Mouse (Mus musculus) liver, embryonic 11.5 days (tissue): ENCODE data around the gene St6galnac3. TPM values are rescaled to one million over a fixed set of nuclear protein-coding genes. Genes with fewer than 3 reads are reported as not detected.
A peak's percentile ranks its signal among the peaks of the same experiment; 100 is the strongest.

ENCODE experiments used
- ATAC-seq: fragments of 200-750 bp; cut with Nextera tagmentation; replicated peaks from 2 replicates; pipeline ENCODE4 v1.8.0; 2017; ENCODE audit warnings: moderate number of reproducible peaks, mild to moderate bottlenecking, moderate TSS enrichment, moderate library complexity; ENCODE audit not compliant: low FRiP score
- DNase-seq: peaks from one replicate; pipeline ENCODE4 v3.0.0-alpha.2; 2017; ENCODE audit warnings: low spot score
- H3K27ac ChIP-seq: fragments of 300-500 bp; sonication (generic); 2 replicates; pipeline ENCODE4 v1.5.1; 2014; ENCODE audit warnings: mild to moderate bottlenecking, low read depth, low read length, control low read depth
- H3K27me3 ChIP-seq: fragments of 300-500 bp; sonication (generic); replicated peaks from 2 replicates; pipeline ENCODE4 v1.6.1; 2014; ENCODE audit warnings: low read length, mixed read lengths; ENCODE audit not compliant: control insufficient read depth, insufficient read depth
- H3K36me3 ChIP-seq: fragments of 300-500 bp; sonication (generic); 2 replicates; pipeline ENCODE4 v1.6.1; 2014; ENCODE audit warnings: mild to moderate bottlenecking, low read length, moderate library complexity, mixed read lengths; ENCODE audit not compliant: control insufficient read depth, insufficient read depth
- H3K4me1 ChIP-seq: fragments of 300-500 bp; sonication (generic); replicated peaks from 2 replicates; pipeline ENCODE4 v1.6.1; 2014; ENCODE audit warnings: low read length, mixed read lengths; ENCODE audit not compliant: control insufficient read depth, insufficient read depth
- H3K4me2 ChIP-seq: fragments of 300-500 bp; sonication (generic); 2 replicates; pipeline ENCODE4 v1.6.1; 2014; ENCODE audit warnings: mild to moderate bottlenecking, control low read depth, moderate library complexity
- H3K4me3 ChIP-seq: fragments of 300-500 bp; sonication (generic); 2 replicates; pipeline ENCODE4 v1.5.1; 2014; ENCODE audit warnings: low read depth, low read length, control low read depth
- H3K9ac ChIP-seq: fragments of 300-500 bp; sonication (generic); 2 replicates; pipeline ENCODE4 v1.6.1; 2014; ENCODE audit warnings: low read depth, low read length, control low read depth
- H3K9me3 ChIP-seq: fragments of 300-500 bp; sonication (generic); 2 replicates; pipeline ENCODE4 v1.6.1; 2016; ENCODE audit warnings: low read length, inconsistent platforms, mixed read lengths; ENCODE audit not compliant: control insufficient read depth
- WGBS: fragments of 180-500 bp; shearing (Covaris S2); extraction: QIAGEN DNeasy Blood & Tissue Kit; methylation state at CpG from one replicate; pipeline ENCODE4 v1.1.7; 2014; 5-methylcytosine and 5-hydroxymethylcytosine counted together
- polyA plus RNA-seq: library from polyadenylated mRNA; unstranded; fragments of >200 nt; fragmentation: Nextera tagmentation; extraction: Ambion mirVana; gene quantifications from 2 replicates; pipeline ENCODE4 v1.2.1, GENCODE M21; 2014

The St6galnac3 gene
- polyA plus RNA-seq, 1 experiment from 2014 or later, result 27.2 TPM

DNA sequence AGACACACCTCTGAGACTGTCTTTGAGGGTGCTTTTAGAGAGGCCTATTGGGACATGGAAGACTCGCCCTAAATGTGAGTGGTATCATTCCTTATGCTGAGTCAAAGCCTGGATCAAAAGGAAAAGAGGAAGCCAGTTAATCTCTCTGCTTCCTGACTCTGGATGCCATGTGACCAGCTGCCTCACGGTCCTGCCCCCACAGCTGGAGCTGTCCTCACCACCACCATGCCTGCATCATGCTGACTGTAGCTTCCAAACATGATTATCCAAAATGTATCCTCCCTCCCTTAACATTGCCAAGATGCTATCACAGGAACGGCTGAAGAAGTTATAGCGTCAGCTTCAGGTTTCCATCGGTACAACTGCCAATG lies 244.4 kb downstream of the St6galnac3 start:
- WGBS, result 63% methylated on average over 5 of the region's 5 CpGs
- no peak overlapping the region for H3K9ac ChIP-seq
- no peak for DNase-seq
- peak; percentile 46; the same call in 1 of the 2 replicates for ATAC-seq
- no peak overlapping the region for H3K27ac ChIP-seq
- H3K4me3 ChIP-seq, result no peak overlapping the region
- peak overlapping the region; percentile 15; the same call in 1 of the 2 replicates for H3K4me2 ChIP-seq
- H3K9me3 ChIP-seq, result no peaks in the 10 kb centered on the region
- no peaks in the 10 kb centered on the region for H3K36me3 ChIP-seq
- H3K4me1 ChIP-seq, result peaks cover 13% of the 10 kb centered on the region
- H3K27me3 ChIP-seq, result no peaks in the 10 kb centered on the region

DNA sequence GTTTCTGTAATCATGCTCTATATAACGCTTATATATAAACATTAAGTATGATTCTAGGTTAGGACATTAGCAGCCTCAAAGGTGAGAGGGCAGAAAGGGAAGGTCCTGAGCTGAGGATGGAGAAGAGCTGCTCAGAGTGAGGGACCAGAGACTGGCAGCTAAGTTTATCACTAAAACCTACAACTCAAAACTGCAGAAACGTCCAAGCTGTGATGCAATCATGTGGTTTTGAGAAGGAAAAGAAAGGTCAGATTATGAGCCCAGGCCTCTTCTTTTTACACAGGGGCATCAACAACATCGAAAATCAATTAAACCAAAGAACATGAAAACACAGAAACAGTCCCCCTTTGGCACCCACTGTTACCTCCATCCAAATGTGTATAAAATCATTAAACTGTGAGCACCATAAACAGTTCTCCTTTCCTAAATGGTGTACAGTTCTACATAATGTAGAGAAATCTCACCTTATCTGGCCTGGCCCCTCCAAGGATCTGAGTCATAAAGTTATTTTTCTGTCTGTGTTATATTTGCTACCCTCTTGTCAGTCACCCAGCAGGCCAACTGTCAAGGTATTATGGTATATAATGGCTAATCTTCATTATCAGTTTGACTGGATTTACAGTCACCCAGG lies 244.9 kb downstream of the St6galnac3 start:
- Histone ChIP-seq H3K4me2 (no peak overlapping the region), H3K27me3 (no peaks in the 10 kb centered on the region), H3K27ac (no peak overlapping the region), H3K9me3 (no peaks in the 10 kb centered on the region), H3K4me3 (no peak overlapping the region), H3K36me3 (no peaks in the 10 kb centered on the region), H3K4me1 (peaks cover 13% of the 10 kb centered on the region), H3K9ac (no peak overlapping the region)
- ATAC-seq (no peak; the same call in 1 of the 2 replicates), DNase-seq (no peak)
- WGBS, result 51% methylated on average over 3 of the region's 3 CpGs

DNA sequence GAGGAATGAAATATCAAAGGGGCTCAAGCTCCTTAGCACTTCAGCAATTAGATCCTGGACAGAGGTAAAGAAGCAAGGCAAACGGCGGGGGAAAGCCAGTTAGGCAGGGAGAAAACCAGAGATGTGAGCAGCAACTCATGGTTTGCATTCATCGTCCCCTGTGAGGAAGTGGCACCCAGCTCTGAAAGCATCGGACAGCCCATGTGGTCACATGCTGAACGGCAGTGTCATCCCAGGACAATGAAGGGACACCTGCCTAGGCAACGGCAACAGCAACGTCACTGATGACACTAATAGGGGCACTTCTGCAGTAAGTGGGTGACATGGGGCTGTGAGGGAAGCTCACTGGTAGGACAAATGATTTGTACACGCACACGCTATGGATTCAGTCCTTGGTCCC lies 249.1 kb downstream of the St6galnac3 start:
- WGBS, result 87% methylated on average over 9 of the region's 9 CpGs
- H3K27ac ChIP-seq, result no peak overlapping the region
- no peaks in the 10 kb centered on the region for H3K9me3 ChIP-seq
- H3K9ac ChIP-seq, result no peak overlapping the region
- no peak overlapping the region for H3K4me2 ChIP-seq
- peaks cover 7% of the 10 kb centered on the region for H3K4me1 ChIP-seq
- H3K36me3 ChIP-seq, result no peaks in the 10 kb centered on the region
- ATAC-seq (no peak), DNase-seq (no peak)
- H3K27me3 ChIP-seq, result no peaks in the 10 kb centered on the region
- H3K4me3 ChIP-seq, result no peak overlapping the region

DNA sequence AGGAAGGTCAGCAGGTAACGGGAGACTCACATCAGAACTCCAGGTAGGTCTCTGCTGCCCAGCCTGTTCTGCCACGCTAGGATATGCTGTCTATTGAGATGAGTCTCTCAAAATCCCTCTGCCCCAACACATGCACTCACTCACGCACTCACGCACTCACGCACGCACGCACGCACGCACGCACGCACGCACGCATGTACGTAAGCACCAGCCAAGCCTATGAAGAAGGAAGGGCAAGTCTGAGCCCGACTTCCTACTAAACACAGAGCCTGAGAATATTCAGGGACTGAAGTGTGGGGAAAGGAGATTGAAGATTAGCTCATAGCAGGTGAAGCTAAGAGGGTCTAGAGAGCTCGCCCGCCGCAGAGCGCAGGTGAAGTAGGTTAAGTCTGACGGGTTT lies 249.5 kb downstream of the St6galnac3 start:
- Histone ChIP-seq H3K4me1 (peaks cover 3% of the 10 kb centered on the region; the same call in 1 of the 2 replicates), H3K9me3 (no peaks in the 10 kb centered on the region), H3K27ac (no peak overlapping the region), H3K27me3 (no peaks in the 10 kb centered on the region), H3K9ac (no peak overlapping the region), H3K4me3 (no peak overlapping the region), H3K4me2 (no peak overlapping the region), H3K36me3 (no peaks in the 10 kb centered on the region)
- 96% methylated on average over 20 of the region's 20 CpGs for WGBS
- DNase-seq (no peak), ATAC-seq (no peak)

DNA sequence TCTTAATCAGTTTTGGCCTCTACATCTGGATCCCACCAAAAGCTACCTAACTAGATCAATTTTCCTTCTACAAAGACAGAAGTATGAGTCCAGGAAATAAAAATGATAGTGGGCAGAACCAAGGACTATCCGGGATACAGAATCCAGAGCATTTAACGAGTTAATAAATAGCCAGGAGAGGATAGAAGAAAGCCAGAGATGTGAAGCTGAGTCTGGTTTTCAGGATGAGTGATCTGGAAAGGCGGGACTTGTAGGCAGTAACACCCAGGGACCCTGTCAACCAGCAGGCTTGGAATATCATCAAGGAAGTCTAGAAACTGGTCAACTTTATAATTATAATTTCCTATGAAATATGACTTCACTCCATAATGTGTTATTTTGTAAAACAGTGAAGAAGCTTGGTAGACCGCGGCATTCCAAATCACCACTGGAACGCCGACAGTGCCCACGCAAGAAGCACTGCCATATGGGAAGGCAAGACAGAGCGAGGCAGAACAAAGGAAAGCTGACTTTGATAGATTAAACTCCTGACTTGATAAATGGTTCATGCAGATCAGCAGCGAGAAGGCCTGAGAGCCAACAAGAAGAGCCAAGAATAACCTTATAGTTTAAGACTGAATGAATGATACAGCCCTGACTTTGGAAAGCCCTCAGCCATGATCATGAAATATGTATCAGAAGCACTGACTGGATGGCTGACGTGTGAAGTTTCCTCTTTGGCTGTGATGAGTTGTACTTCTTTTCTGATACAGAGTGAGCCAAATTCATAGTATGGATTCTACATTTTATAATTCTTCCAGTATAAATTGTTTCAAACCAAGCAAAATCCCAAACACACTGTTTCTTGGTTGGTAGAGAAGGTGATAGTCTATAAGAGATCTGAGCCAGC lies 252.1 kb downstream of the St6galnac3 start:
- no peaks in the 10 kb centered on the region for H3K9me3 ChIP-seq
- DNase-seq, result no peak
- H3K27me3 ChIP-seq, result no peaks in the 10 kb centered on the region
- H3K4me2 ChIP-seq, result no peak overlapping the region
- no peaks in the 10 kb centered on the region for H3K4me1 ChIP-seq
- ATAC-seq, result no peak
- WGBS, result 84% methylated on average over 11 of the region's 11 CpGs
- no peaks in the 10 kb centered on the region for H3K36me3 ChIP-seq
- H3K4me3 ChIP-seq, result no peak overlapping the region
- no peak overlapping the region for H3K9ac ChIP-seq
- H3K27ac ChIP-seq, result no peak overlapping the region

DNA sequence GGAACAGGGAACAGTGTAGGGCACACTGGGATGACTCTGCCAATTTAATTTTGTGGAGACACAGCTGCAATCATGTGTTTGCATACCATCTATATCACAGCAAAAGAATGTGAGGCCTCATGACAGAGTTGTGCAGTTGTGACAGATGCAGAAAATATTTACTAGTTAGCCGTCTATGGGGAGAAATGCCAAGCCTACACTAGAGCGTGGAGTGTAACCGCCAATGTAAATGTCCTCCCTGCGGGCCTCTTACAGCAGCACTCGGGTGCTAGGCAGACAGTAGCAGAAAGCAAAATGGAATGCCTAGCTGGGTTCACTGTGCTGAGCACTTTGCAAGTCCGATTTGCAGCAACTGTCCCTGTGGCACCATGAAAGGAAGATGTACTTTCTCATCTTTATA lies 261.1 kb downstream of the St6galnac3 start:
- DNase-seq (no peak), ATAC-seq (no peak)
- H3K4me2 ChIP-seq, result no peak overlapping the region
- H3K4me1 ChIP-seq, result no peaks in the 10 kb centered on the region
- H3K27ac ChIP-seq, result no peak overlapping the region
- no peaks in the 10 kb centered on the region for H3K27me3 ChIP-seq
- H3K36me3 ChIP-seq, result no peaks in the 10 kb centered on the region; the same call in 1 of the 2 replicates
- H3K9ac ChIP-seq, result no peak overlapping the region
- no peak overlapping the region for H3K4me3 ChIP-seq
- no peaks in the 10 kb centered on the region for H3K9me3 ChIP-seq
- WGBS, result 85% methylated on average over 6 of the region's 6 CpGs

DNA sequence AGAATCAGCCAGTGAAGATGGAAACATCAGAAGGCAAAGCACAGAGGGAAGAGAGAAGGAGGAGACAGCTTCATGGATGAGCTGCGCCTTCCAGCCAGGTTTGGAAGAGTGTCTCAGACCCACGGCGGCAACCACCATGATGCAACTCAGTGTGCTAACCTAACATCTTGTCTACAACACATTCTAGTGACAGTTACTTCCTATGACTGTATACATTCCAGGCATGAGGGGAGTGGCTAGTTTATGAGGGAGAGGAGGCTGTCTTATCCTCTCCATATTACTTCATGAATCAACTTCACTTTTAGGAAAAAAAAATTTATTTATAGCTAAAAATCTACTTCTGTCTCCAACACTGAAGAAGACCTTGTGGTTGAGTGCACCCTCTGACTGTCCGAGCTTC lies 264.8 kb downstream of the St6galnac3 start:
- no peak overlapping the region for H3K27ac ChIP-seq
- WGBS, result 97% methylated on average over 4 of the region's 4 CpGs
- no peaks in the 10 kb centered on the region for H3K36me3 ChIP-seq
- H3K4me2 ChIP-seq, result no peak overlapping the region
- H3K27me3 ChIP-seq, result no peaks in the 10 kb centered on the region
- H3K9ac ChIP-seq, result no peak overlapping the region
- ATAC-seq (no peak), DNase-seq (no peak)
- no peaks in the 10 kb centered on the region; the same call in 1 of the 2 replicates for H3K4me1 ChIP-seq
- H3K9me3 ChIP-seq, result no peaks in the 10 kb centered on the region
- no peak overlapping the region for H3K4me3 ChIP-seq

DNA sequence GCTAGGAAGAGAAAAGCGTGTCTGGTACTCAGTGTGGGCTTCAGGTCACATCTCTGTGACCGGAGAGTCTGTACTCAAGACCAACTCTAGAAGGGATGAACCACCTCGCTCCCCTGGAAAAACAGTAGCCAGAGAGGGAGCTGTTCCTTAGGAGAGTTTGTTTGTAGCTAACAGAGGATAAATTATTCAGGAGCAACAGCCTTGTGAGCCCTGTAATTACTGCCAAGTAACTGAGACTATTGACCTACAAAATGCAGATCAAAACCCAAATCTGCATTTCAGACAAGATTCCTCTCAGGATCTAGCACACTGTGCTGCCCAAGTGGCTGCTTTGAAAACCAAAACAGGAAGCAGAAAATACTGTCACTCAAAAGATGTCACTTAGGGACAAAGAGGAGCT lies 266.4 kb downstream of the St6galnac3 start:
- no peak overlapping the region for H3K4me2 ChIP-seq
- WGBS, result 84% methylated on average over 3 of the region's 3 CpGs

More for the DNA sequence above, 266.4 kb downstream of the St6galnac3 start:
- H3K27me3 ChIP-seq, result no peaks in the 10 kb centered on the region
- H3K9ac ChIP-seq, result no peak overlapping the region
- no peak for DNase-seq
- no peaks in the 10 kb centered on the region for H3K36me3 ChIP-seq
- no peak overlapping the region for H3K4me3 ChIP-seq
- no peaks in the 10 kb centered on the region; the same call in 1 of the 2 replicates for H3K4me1 ChIP-seq
- no peak overlapping the region for H3K27ac ChIP-seq
- ATAC-seq, result no peak
- no peaks in the 10 kb centered on the region for H3K9me3 ChIP-seq
